Mouse (Mus musculus): ENCODE data around the gene Snrk. TPM values are rescaled to one million over a fixed set of nuclear protein-coding genes. Genes with fewer than 3 reads are reported as not detected.
"Not testable (repeated sequence)": the region's sequence is repeated elsewhere in the genome, so short reads cannot be mapped to it uniquely, and the experiment has no call there.

The Snrk gene
- polyA plus RNA-seq, 1 experiment from 2014 or later, result 73.4 TPM

DNA sequence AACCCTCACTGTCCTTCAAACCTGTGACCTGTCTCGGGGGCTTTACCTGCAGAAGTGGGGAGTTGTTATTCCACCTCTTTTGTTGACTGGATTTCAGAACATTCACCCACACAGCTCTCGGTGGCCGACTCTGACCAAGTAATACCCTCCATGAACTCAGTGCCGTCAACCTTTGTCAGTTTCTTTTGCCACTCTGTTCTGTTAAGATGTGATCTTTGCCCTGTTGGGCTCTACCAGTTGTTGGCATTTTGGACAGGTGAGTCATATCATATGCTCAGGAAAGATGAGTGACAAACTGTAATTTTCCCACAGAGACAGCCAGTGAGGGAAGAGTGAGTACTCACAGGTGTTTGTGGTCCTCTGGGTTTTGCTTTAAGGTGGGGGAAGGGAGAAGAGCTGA, 47.5 kb downstream of the Snrk start:
- peaks cover 9% of the 10 kb centered on the region for H3K36me3 ChIP-seq (ENCODE audit: control insufficient read depth, insufficient read depth)

DNA sequence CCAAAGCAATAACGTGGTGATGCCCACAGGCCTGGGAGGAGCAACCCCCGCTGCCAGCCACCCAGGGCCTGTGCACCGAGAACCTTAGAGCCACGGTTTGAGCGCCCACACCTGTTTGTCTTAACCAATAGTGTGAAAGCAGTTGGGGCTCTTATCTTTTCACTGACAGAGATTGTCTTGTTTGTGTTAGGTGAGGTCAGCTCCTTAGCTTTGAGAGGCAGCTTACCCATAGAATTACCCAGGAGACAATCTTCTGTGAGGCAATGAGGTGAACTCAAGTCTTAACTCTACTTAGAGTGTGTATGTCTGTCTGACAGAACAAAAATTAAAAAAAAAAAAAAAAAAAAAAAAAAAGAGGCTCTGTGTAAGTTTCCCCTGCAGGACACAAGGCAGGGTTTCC, 50.7 kb downstream of the Snrk start:
- not testable (repeated sequence) for H3K27ac ChIP-seq (ENCODE audit: low read length); H3K9me3 ChIP-seq (ENCODE audit: control insufficient read depth, low read length); ATAC-seq; H3K4me1 ChIP-seq (replicated peaks; ENCODE audit: control insufficient read depth, insufficient read depth, low read length); H3K27me3 ChIP-seq (replicated peaks; ENCODE audit: control insufficient read depth, insufficient read depth, low read length); H3K4me3 ChIP-seq (replicated peaks; ENCODE audit: low read length); H3K36me3 ChIP-seq (ENCODE audit: control insufficient read depth, insufficient read depth); H3K9ac ChIP-seq (replicated peaks; ENCODE audit: low read depth, low read length); H3K4me2 ChIP-seq (ENCODE audit: low read length)
- 90% methylated on average over 5 of the region's 5 CpGs for WGBS

More for the DNA sequence above, 47.5 kb downstream of the Snrk start:
- H3K27me3 ChIP-seq (replicated peaks; ENCODE audit: control insufficient read depth, insufficient read depth, low read length), result no peaks in the 10 kb centered on the region
- no peak overlapping the region for H3K4me3 ChIP-seq (replicated peaks; ENCODE audit: low read length)
- no peak overlapping the region for H3K4me2 ChIP-seq (ENCODE audit: low read length)
- no peak overlapping the region for H3K9ac ChIP-seq (replicated peaks; ENCODE audit: low read depth, low read length)
- no peak for ATAC-seq
- no peaks in the 10 kb centered on the region for H3K4me1 ChIP-seq (replicated peaks; ENCODE audit: control insufficient read depth, insufficient read depth, low read length)
- H3K9me3 ChIP-seq (ENCODE audit: control insufficient read depth, low read length), result no peaks in the 10 kb centered on the region
- no peak overlapping the region for H3K27ac ChIP-seq (ENCODE audit: low read length)
- 94% methylated on average over 4 of the region's 4 CpGs for WGBS

DNA sequence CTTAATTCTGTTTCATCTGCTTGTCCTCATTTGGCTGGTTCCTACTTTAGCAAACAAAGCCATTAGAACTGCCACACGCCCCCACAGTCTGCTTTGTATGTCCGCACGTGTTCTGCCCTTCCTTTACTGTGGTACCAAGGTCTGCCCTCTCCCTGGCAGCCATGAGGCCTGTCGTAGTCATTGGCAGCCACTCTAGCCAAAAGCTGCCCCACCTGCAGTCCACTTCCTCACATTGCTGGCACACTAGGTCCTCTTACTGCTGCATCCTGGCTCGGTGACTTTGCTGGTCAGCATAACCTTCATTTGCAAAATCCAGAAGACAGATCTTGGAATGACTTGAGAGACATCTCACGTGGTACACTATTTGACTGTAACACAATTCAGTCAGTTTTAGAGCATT, 52.8 kb downstream of the Snrk start:
- Histone ChIP-seq H3K9ac (replicated peaks; ENCODE audit: low read depth, low read length) (no peak overlapping the region), H3K36me3 (ENCODE audit: control insufficient read depth, insufficient read depth) (peaks cover 5% of the 10 kb centered on the region; the same call in 1 of the 2 replicates), H3K27ac (ENCODE audit: low read length) (no peak overlapping the region), H3K4me3 (replicated peaks; ENCODE audit: low read length) (no peak overlapping the region), H3K27me3 (replicated peaks; ENCODE audit: control insufficient read depth, insufficient read depth, low read length) (no peaks in the 10 kb centered on the region), H3K4me1 (replicated peaks; ENCODE audit: control insufficient read depth, insufficient read depth, low read length) (peaks cover 7% of the 10 kb centered on the region), H3K4me2 (ENCODE audit: low read length) (no peak overlapping the region), H3K9me3 (ENCODE audit: control insufficient read depth, low read length) (no peaks in the 10 kb centered on the region)
- WGBS, result 85% methylated on average over 6 of the region's 6 CpGs
- no peak for ATAC-seq

DNA sequence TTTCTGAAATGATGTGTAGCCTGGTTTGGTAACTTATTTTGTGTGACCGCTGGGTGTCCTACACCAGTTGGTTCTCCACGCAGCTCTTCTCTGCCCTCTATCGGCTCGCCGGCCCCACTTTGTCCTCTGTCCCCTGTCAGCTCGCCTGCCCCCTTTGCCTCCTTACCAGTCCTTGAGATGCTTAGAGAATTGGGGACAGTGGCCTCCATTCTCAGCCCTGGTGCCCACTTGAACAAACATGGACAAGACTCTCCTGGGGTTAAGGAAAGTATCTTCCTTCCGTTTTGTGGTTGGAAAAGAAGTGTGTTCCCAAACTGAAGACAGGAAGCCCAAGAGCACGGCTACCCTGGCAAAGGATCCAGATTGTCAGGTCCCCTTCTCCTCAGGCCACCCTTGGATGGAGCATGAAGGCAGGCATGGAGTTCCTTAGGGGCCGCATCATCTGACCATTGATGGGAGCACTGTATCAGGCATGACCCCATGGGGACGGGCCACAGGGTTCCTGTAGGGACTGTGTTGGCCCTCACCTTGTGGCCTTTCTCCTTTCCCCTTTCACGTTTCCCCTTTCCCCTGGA, 55.6 kb downstream of the Snrk start:
- Histone ChIP-seq H3K27me3 (replicated peaks; ENCODE audit: control insufficient read depth, insufficient read depth, low read length) (no peaks in the 10 kb centered on the region), H3K4me2 (ENCODE audit: low read length) (no peak overlapping the region), H3K4me3 (replicated peaks; ENCODE audit: low read length) (no peak overlapping the region), H3K27ac (ENCODE audit: low read length) (no peak overlapping the region), H3K9me3 (ENCODE audit: control insufficient read depth, low read length) (no peaks in the 10 kb centered on the region), H3K9ac (replicated peaks; ENCODE audit: low read depth, low read length) (no peak overlapping the region), H3K36me3 (ENCODE audit: control insufficient read depth, insufficient read depth) (no peaks in the 10 kb centered on the region), H3K4me1 (replicated peaks; ENCODE audit: control insufficient read depth, insufficient read depth, low read length) (peaks cover 7% of the 10 kb centered on the region)
- 92% methylated on average over 10 of the region's 11 CpGs for WGBS
- no peak for ATAC-seq

DNA sequence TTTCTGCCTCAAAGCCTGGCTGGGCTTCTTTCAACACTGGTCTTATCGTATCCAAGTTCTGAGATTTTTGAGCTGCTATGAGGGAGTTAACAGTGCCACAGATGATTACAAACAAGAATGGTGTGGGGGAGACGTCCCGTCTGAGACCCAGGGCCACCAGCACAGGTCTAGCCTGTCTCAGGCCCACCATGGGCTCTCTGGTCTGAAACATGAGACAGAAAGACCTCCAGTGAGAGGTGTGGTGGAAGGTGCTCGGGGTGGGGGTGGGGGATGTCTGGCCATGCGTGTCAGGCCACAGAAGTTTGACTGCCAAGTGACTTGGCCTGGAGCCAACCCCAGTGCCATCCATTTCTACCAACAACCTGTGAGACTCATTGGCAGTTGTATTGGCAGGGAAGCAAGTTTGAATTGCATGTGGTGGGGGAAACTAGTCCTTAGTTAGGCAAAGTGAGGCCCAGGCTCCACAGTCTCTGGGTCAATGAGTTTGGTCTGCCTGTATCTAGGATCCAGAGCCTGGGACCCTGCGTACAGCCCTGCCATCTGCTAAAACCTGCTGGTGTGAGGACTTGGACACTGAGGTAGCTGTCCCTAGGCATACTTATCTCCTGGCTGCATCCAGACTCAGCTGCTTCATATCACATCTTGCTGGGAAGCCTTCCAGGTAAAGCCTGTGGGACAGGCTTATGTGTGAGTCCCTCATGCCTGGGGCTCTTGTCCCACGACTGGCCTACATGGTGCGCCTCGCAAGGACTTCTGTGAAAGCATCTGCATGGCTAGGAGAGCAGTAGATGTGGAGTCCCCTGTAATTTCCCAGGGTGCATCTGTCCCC, 56.6 kb downstream of the Snrk start:
- no peak for ATAC-seq
- no peak overlapping the region for H3K27ac ChIP-seq (ENCODE audit: low read length)
- peaks cover 7% of the 10 kb centered on the region for H3K4me1 ChIP-seq (replicated peaks; ENCODE audit: control insufficient read depth, insufficient read depth, low read length)
- H3K36me3 ChIP-seq (ENCODE audit: control insufficient read depth, insufficient read depth), result no peaks in the 10 kb centered on the region
- no peaks in the 10 kb centered on the region for H3K27me3 ChIP-seq (replicated peaks; ENCODE audit: control insufficient read depth, insufficient read depth, low read length)
- 68% methylated on average over 9 of the region's 9 CpGs for WGBS
- H3K9ac ChIP-seq (replicated peaks; ENCODE audit: low read depth, low read length), result no peak overlapping the region
- no peaks in the 10 kb centered on the region for H3K9me3 ChIP-seq (ENCODE audit: control insufficient read depth, low read length)
- no peak overlapping the region for H3K4me2 ChIP-seq (ENCODE audit: low read length)
- H3K4me3 ChIP-seq (replicated peaks; ENCODE audit: low read length), result no peak overlapping the region

DNA sequence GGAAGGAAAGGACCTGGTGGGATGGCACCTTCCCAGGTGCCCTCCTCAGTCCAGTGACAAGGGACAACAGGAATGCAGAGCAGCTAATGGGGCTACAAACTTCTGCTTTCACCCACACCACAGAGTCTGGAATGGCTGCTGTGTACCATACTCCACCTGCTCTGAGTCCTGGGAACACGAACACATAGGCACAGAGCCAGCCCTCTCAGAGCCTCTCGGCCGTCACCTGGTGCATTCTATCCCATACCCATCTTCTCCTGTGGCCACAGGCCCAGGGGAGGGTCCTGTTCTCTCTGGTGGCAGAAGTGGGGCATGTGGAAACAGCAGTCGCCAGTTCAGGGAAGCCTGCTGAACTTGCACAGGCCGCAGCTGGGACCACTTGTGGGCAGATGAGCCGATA, 57.7 kb downstream of the Snrk start:
- Histone ChIP-seq H3K9ac (replicated peaks; ENCODE audit: low read depth, low read length) (no peak overlapping the region), H3K36me3 (ENCODE audit: control insufficient read depth, insufficient read depth) (no peaks in the 10 kb centered on the region), H3K4me3 (replicated peaks; ENCODE audit: low read length) (no peak overlapping the region), H3K9me3 (ENCODE audit: control insufficient read depth, low read length) (no peaks in the 10 kb centered on the region), H3K4me2 (ENCODE audit: low read length) (no peak overlapping the region), H3K4me1 (replicated peaks; ENCODE audit: control insufficient read depth, insufficient read depth, low read length) (peaks cover 7% of the 10 kb centered on the region), H3K27me3 (replicated peaks; ENCODE audit: control insufficient read depth, insufficient read depth, low read length) (no peaks in the 10 kb centered on the region), H3K27ac (ENCODE audit: low read length) (no peak overlapping the region)
- ATAC-seq, result no peak
- 96% methylated on average over 6 of the region's 6 CpGs for WGBS

DNA sequence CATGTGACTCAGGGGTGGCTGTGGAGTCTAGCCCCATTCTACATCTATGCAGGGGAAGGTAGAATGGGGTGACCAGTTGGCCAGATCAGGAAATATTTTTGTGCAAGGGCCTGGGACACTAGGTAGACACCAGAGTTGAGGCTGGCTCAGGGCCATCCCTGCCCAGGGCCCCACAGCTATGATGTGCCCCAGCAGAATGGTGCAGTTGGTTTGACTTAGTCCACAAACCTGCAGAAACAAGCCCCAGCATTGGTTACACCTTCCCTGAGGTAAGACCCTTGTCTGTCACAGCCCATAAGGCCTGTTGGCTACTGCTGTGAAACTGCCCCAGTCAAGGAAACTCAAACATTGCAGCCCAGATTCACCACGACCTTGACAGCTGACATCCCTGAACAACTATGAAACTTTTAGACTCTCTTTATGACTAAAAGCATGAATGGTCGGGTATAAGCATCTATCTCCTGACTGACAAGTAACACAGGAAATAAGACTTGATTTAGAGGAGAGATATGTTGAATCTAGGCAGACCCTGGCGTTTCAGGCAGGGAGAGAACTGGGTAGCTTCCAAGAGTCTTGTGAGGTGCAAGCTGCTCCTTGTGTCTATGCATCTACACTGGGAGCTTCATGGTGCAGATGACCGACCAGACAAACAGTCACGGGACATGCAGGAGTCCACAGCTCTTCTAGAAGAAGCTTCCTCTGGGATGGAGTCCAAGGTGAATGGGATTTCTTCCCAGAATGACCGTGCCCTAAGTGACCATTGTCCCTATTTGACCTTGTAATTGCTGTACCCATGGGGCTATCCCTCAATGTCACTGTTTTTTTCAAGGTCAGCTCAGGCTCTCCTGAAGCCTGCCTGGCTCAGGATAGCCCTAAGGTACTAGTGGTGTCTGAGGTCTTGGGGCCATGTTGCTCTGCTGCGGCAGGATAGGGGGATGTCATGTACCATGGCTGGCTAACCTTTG, 60.5 kb downstream of the Snrk start:
- H3K4me2 ChIP-seq (ENCODE audit: low read length), result no peak overlapping the region
- 83% methylated on average over 7 of the region's 7 CpGs for WGBS
- no peak overlapping the region for H3K9ac ChIP-seq (replicated peaks; ENCODE audit: low read depth, low read length)
- no peaks in the 10 kb centered on the region for H3K9me3 ChIP-seq (ENCODE audit: control insufficient read depth, low read length)
- H3K4me1 ChIP-seq (replicated peaks; ENCODE audit: control insufficient read depth, insufficient read depth, low read length), result peaks cover 7% of the 10 kb centered on the region
- no peak overlapping the region for H3K4me3 ChIP-seq (replicated peaks; ENCODE audit: low read length)
- H3K27ac ChIP-seq (ENCODE audit: low read length), result no peak overlapping the region
- H3K27me3 ChIP-seq (replicated peaks; ENCODE audit: control insufficient read depth, insufficient read depth, low read length), result no peaks in the 10 kb centered on the region
- no peak for ATAC-seq
- no peaks in the 10 kb centered on the region for H3K36me3 ChIP-seq (ENCODE audit: control insufficient read depth, insufficient read depth)

DNA sequence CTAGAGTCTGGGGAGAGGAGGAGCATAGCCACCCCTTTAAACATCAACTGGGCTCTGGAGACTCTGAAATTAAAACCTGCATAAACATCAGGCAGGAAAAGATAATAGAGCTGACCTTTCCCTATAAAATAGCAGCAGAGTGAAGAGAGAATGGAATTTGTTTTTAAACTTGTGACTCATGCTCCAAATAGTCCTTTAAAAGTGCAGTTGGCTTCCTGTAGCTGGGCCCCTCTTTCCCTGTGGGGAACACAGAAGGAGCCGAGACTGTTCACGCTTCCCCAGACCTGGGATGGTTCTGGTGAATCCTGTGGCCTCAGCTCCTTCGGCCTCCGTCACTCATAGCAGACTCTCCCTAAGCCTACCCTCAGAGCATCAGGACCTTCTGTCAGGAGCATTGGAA, 61.4 kb downstream of the Snrk start:
- Histone ChIP-seq H3K4me3 (replicated peaks; ENCODE audit: low read length) (no peak overlapping the region), H3K9me3 (ENCODE audit: control insufficient read depth, low read length) (no peaks in the 10 kb centered on the region), H3K4me2 (ENCODE audit: low read length) (no peak overlapping the region), H3K36me3 (ENCODE audit: control insufficient read depth, insufficient read depth) (no peaks in the 10 kb centered on the region), H3K9ac (replicated peaks; ENCODE audit: low read depth, low read length) (no peak overlapping the region), H3K4me1 (replicated peaks; ENCODE audit: control insufficient read depth, insufficient read depth, low read length) (peaks cover 6% of the 10 kb centered on the region), H3K27ac (ENCODE audit: low read length) (no peak overlapping the region), H3K27me3 (replicated peaks; ENCODE audit: control insufficient read depth, insufficient read depth, low read length) (no peaks in the 10 kb centered on the region)
- WGBS, result 73% methylated on average over 4 of the region's 4 CpGs
- no peak for ATAC-seq

DNA sequence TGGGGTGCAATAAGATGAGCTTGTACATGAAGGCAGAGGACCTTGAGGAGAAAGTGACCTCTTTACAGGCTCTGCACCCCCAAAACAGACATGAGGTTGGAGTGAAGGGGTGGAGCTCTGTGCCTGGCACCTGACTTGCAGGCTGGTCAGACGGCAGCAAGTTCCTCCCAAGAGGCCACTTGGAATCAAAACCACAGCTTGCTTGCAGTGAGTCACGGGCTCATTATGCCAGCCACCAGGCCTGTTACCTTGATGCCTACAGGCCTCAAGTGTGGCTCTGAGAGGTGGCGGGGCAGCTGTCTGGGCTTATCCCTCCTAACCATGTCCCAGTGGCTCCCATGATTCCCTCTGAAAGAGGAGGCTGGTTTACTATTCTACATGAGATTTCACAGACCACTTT, 63.0 kb downstream of the Snrk start:
- H3K4me3 ChIP-seq (replicated peaks; ENCODE audit: low read length), result no peak overlapping the region
- H3K9me3 ChIP-seq (ENCODE audit: control insufficient read depth, low read length), result no peaks in the 10 kb centered on the region
- H3K4me1 ChIP-seq (replicated peaks; ENCODE audit: control insufficient read depth, insufficient read depth, low read length), result no peaks in the 10 kb centered on the region
- no peak overlapping the region for H3K4me2 ChIP-seq (ENCODE audit: low read length)
- no peaks in the 10 kb centered on the region for H3K27me3 ChIP-seq (replicated peaks; ENCODE audit: control insufficient read depth, insufficient read depth, low read length)
- 88% methylated on average over 3 of the region's 3 CpGs for WGBS
- no peaks in the 10 kb centered on the region for H3K36me3 ChIP-seq (ENCODE audit: control insufficient read depth, insufficient read depth)
- H3K27ac ChIP-seq (ENCODE audit: low read length), result no peak overlapping the region
- H3K9ac ChIP-seq (replicated peaks; ENCODE audit: low read depth, low read length), result no peak overlapping the region
- ATAC-seq, result no peak

Measured in forebrain, embryonic 16.5 days (tissue).